Mouse (Mus musculus) MEL (cell line): ENCODE data around the gene Zfp422. TPM values are rescaled to one million over a fixed set of nuclear protein-coding genes. Genes with fewer than 3 reads are reported as not detected.

Source experiments
- DNase-seq: peaks from one replicate; pipeline ENCODE4 v3.0.0; 2011; ENCODE audit warnings: low read depth, low spot score
- H3K27ac ChIP-seq: 2 replicates; pipeline ENCODE4 v1.5.1; 2012; ENCODE audit warnings: low read depth, mild to moderate bottlenecking, control low read depth, low read length, moderate library complexity; ENCODE audit not compliant: control insufficient read depth
- H3K27me3 ChIP-seq, 2 experiments: fragments of 150-350 bp in 1 of 2; sonication (generic) in 1 of 2; 2 replicates each; pipeline ENCODE4 v1.6.1; 2012; ENCODE audit warnings: low read length in 2 of 2, mild to moderate bottlenecking in 2 of 2, improper control_type of control experiment in 1 of 2, moderate library complexity in 1 of 2; ENCODE audit not compliant: insufficient read depth in 2 of 2, control insufficient read depth in 1 of 2
- H3K36me3 ChIP-seq, 2 experiments: 2 replicates each; pipeline ENCODE4 v1.6.1; 2012 to 2014; ENCODE audit warnings: low read length in 2 of 2, improper control_type of control experiment in 1 of 2, inconsistent platforms in 1 of 2, mild to moderate bottlenecking in 1 of 2; ENCODE audit not compliant: insufficient read depth in 2 of 2, control insufficient read depth in 1 of 2
- H3K4me1 ChIP-seq, 2 experiments: fragments of 150-350 bp in 1 of 2; sonication (generic) in 1 of 2; 2 replicates each; pipeline ENCODE4 v1.6.1; 2012; ENCODE audit warnings: low read length in 2 of 2, improper control_type of control experiment in 1 of 2, mild to moderate bottlenecking in 1 of 2; ENCODE audit not compliant: insufficient read depth in 2 of 2, control insufficient read depth in 1 of 2
- H3K4me3 ChIP-seq, 2 experiments: fragments of 150-350 bp in 1 of 2; sonication (generic) in 1 of 2; 2 replicates each; pipeline ENCODE4 v1.5.1; 2012; ENCODE audit warnings: low read depth in 2 of 2, low read length in 2 of 2, mild to moderate bottlenecking in 2 of 2, moderate library complexity in 2 of 2, control low read depth in 1 of 2, improper control_type of control experiment in 1 of 2; ENCODE audit not compliant: control insufficient read depth in 1 of 2, insufficient read depth in 1 of 2
- H3K79me2 ChIP-seq: 2 replicates; pipeline ENCODE4 v1.6.1; 2012; ENCODE audit warnings: mild to moderate bottlenecking, low read length, moderate library complexity; ENCODE audit not compliant: control insufficient read depth, poor library complexity, insufficient read depth
- H3K9ac ChIP-seq: 2 replicates; pipeline ENCODE4 v1.6.1; 2012; ENCODE audit warnings: low read depth, mild to moderate bottlenecking, control low read depth, low read length, moderate library complexity; ENCODE audit not compliant: control insufficient read depth, poor library complexity, severe bottlenecking
- H3K9me3 ChIP-seq: fragments of 150-350 bp; sonication (generic); replicated peaks from 2 replicates; pipeline ENCODE4 v1.6.1; 2012; ENCODE audit warnings: mild to moderate bottlenecking, low read length, improper control_type of control experiment, moderate library complexity; ENCODE audit not compliant: insufficient read depth
- BHLHE40 ChIP-seq: IDR thresholded peaks from 2 replicates; pipeline ENCODE4 v1.6.1; 2012; ENCODE audit warnings: low read depth, mild to moderate bottlenecking, inconsistent platforms, low read length, improper control_type of control experiment, borderline replicate concordance
- CTCF ChIP-seq, 3 experiments: IDR thresholded peaks in 2 of 3; conservative IDR thresholded peaks in 1 of 3; 2 replicates each; pipeline ENCODE4 v1.5.1; 2011 to 2012; ENCODE audit warnings: low read length in 3 of 3, low read depth in 2 of 3, mild to moderate bottlenecking in 2 of 3, improper control_type of control experiment in 1 of 3, inconsistent platforms in 1 of 3, mixed read lengths in 1 of 3, moderate library complexity in 1 of 3; ENCODE audit not compliant: control insufficient read depth in 1 of 3, insufficient read depth in 1 of 3, poor library complexity in 1 of 3, severe bottlenecking in 1 of 3
- E2F4 ChIP-seq: IDR thresholded peaks from 2 replicates; pipeline ENCODE4 v1.6.1; 2011; ENCODE audit warnings: low read depth, low read length, improper control_type of control experiment, borderline replicate concordance
- ELF1 ChIP-seq: IDR thresholded peaks from 2 replicates; pipeline ENCODE4 v1.6.1; 2014; ENCODE audit warnings: low read depth, mild to moderate bottlenecking, inconsistent platforms, low read length, improper control_type of control experiment, moderate library complexity
- EP300 ChIP-seq, 2 experiments: IDR thresholded peaks; 2 replicates each; pipeline ENCODE4 v1.6.1; 2011; ENCODE audit warnings: improper control_type of control experiment in 2 of 2, low read length in 2 of 2, low read depth in 1 of 2, mild to moderate bottlenecking in 1 of 2
- GATA1 ChIP-seq: IDR thresholded peaks from 2 replicates; pipeline ENCODE4 v1.6.1; 2011; ENCODE audit warnings: low read depth, low read length, improper control_type of control experiment
- JUND ChIP-seq: IDR thresholded peaks from 2 replicates; pipeline ENCODE4 v1.6.1; 2011; ENCODE audit warnings: low read depth, mild to moderate bottlenecking, improper control_type of control experiment, low read length
- KAT2A ChIP-seq: conservative IDR thresholded peaks from 2 replicates; pipeline ENCODE4 v1.6.1; 2012; ENCODE audit warnings: low read depth, low read length, improper control_type of control experiment, inconsistent platforms
- MAFK ChIP-seq: IDR thresholded peaks from 2 replicates; pipeline ENCODE4 v1.6.1; 2011; ENCODE audit warnings: low read depth, mild to moderate bottlenecking, low read length, improper control_type of control experiment, borderline replicate concordance
- MAX ChIP-seq: IDR thresholded peaks from 2 replicates; pipeline ENCODE4 v1.6.1; 2011; ENCODE audit warnings: low read length, improper control_type of control experiment
- MAZ ChIP-seq: IDR thresholded peaks from 2 replicates; pipeline ENCODE4 v1.6.1; 2012; ENCODE audit warnings: low read depth, mild to moderate bottlenecking, inconsistent platforms, low read length, improper control_type of control experiment
- MEF2A ChIP-seq: IDR thresholded peaks from 2 replicates; pipeline ENCODE4 v1.6.1; 2014; ENCODE audit warnings: low read depth, mild to moderate bottlenecking, inconsistent platforms, low read length, improper control_type of control experiment; ENCODE audit not compliant: poor library complexity, insufficient replicate concordance, severe bottlenecking; ENCODE audit errors: extremely low read depth
- MXI1 ChIP-seq: IDR thresholded peaks from 2 replicates; pipeline ENCODE4 v1.6.1; 2011; ENCODE audit warnings: mild to moderate bottlenecking, low read depth, low read length, improper control_type of control experiment
- MYB ChIP-seq: IDR thresholded peaks from 2 replicates; pipeline ENCODE4 v1.6.1; 2011; ENCODE audit warnings: mild to moderate bottlenecking, low read depth, low read length, improper control_type of control experiment
- NELFE ChIP-seq: IDR thresholded peaks from 2 replicates; pipeline ENCODE4 v1.6.1; 2011; ENCODE audit warnings: low read depth, low read length, improper control_type of control experiment
- NRF1 ChIP-seq: IDR thresholded peaks from 2 replicates; pipeline ENCODE4 v1.6.1; 2014; ENCODE audit warnings: low read depth, mild to moderate bottlenecking, inconsistent platforms, low read length, improper control_type of control experiment, moderate library complexity; ENCODE audit not compliant: poor library complexity, insufficient read depth, severe bottlenecking
- POLR2A ChIP-seq, 2 experiments: IDR thresholded peaks; 2 replicates each; pipeline ENCODE4 v1.6.1; 2011 to 2012; ENCODE audit warnings: low read length in 2 of 2, mild to moderate bottlenecking in 2 of 2, control low read depth in 1 of 2, improper control_type of control experiment in 1 of 2, low read depth in 1 of 2, moderate library complexity in 1 of 2; ENCODE audit not compliant: control insufficient read depth in 1 of 2, insufficient read depth in 1 of 2, poor library complexity in 1 of 2
- POLR2AphosphoS2 ChIP-seq: IDR thresholded peaks from 2 replicates; pipeline ENCODE4 v1.6.1; 2011; ENCODE audit warnings: low read length, improper control_type of control experiment
- SIN3A ChIP-seq: IDR thresholded peaks from 2 replicates; pipeline ENCODE4 v1.6.1; 2012; ENCODE audit warnings: low read length, improper control_type of control experiment, inconsistent platforms
- SMC3 ChIP-seq: IDR thresholded peaks from 2 replicates; pipeline ENCODE4 v1.6.1; 2011; ENCODE audit warnings: low read depth, low read length, improper control_type of control experiment
- TAL1 ChIP-seq: IDR thresholded peaks from 2 replicates; pipeline ENCODE4 v1.6.1; 2012; ENCODE audit warnings: mild to moderate bottlenecking, inconsistent platforms, low read length, moderate library complexity, mixed read lengths
- TCF12 ChIP-seq: IDR thresholded peaks from 2 replicates; pipeline ENCODE4 v1.6.1; 2014; ENCODE audit warnings: low read depth, mild to moderate bottlenecking, inconsistent platforms, low read length, improper control_type of control experiment, moderate library complexity
- USF1 ChIP-seq: IDR thresholded peaks from 2 replicates; pipeline ENCODE4 v1.6.1; 2014; ENCODE audit warnings: low read depth, mild to moderate bottlenecking, inconsistent platforms, low read length, improper control_type of control experiment, moderate library complexity
- ZKSCAN1 ChIP-seq: IDR thresholded peaks from 2 replicates; pipeline ENCODE4 v1.6.1; 2012; ENCODE audit warnings: low read depth, mild to moderate bottlenecking, inconsistent platforms, low read length, improper control_type of control experiment, moderate library complexity
- ZMIZ1 ChIP-seq: IDR thresholded peaks from 2 replicates; pipeline ENCODE4 v1.6.1; 2012; ENCODE audit warnings: low read depth, mild to moderate bottlenecking, inconsistent platforms, low read length, improper control_type of control experiment, moderate library complexity
- polyA plus RNA-seq, 2 experiments: library from polyadenylated mRNA; stranded (reverse) in 1 of 2; unstranded in 1 of 2; fragments of >175 nt in 1 of 2; fragments of >200 nt in 1 of 2; gene quantifications; 2 replicates each; pipeline versions ENCODE4 v1.2.1 to v1.2.4; 2012; ENCODE audit warnings: low replicate concordance in 2 of 2, low read depth in 1 of 2; ENCODE audit not compliant: insufficient read length in 2 of 2, insufficient read depth in 1 of 2, missing spikeins in 1 of 2
- total RNA-seq: library from RNA; depleted of rRNA; stranded (reverse); fragments of 300-350 nt; gene quantifications from 2 replicates; pipeline ENCODE4 v1.2.3, GENCODE M21; 2012

The Zfp422 gene
- total and polyA plus RNA-seq, 3 experiments = 0.32 TPM; not detected in 2

GRCm38 (mm10) chr6:116664830-116665229, 36.0 kb upstream of the Zfp422 start:
- Histone ChIP-seq H3K9ac (no peak overlapping the region), H3K79me2 (no peaks in the 10 kb centered on the region), H3K4me1 (no peaks in the 10 kb centered on the region), H3K27ac (no peak overlapping the region), H3K9me3 (no peaks in the 10 kb centered on the region), H3K36me3 (no peaks in the 10 kb centered on the region), H3K4me3 (no peak overlapping the region), H3K27me3 (no peaks in the 10 kb centered on the region)
- no peak for DNase-seq
- TF ChIP-seq NELFE = no peak

- Histone ChIP-seq H3K4me3 (no peak overlapping the region), H3K36me3 (no peaks in the 10 kb centered on the region), H3K79me2 (no peaks in the 10 kb centered on the region), H3K4me1 (no peaks in the 10 kb centered on the region), H3K27me3 (no peaks in the 10 kb centered on the region), H3K9ac (no peak overlapping the region)
- no peak for DNase-seq
- no peak for TF ChIP-seq EP300 (IDR thresholded peaks at IDR 0.05; ENCODE audit: low read depth in 1 of 2, low read length in 2 of 2)
- no peak for TF ChIP-seq NRF1
- TF ChIP-seq POLR2A (IDR thresholded peaks at IDR 0.05; ENCODE audit: control insufficient read depth in 1 of 2, insufficient read depth in 1 of 2, low read depth in 1 of 2, low read length in 2 of 2, poor library complexity in 1 of 2) = no peak
- no peak for TF ChIP-seq MAZ
- TF ChIP-seq MYB = no peak
- no peak for TF ChIP-seq KAT2A
- no peak for TF ChIP-seq CTCF (IDR thresholded peaks at IDR 0.05 in 2 of 3, conservative IDR thresholded peaks at IDR 0.05 in 1 of 3; ENCODE audit: control insufficient read depth in 1 of 3, insufficient read depth in 1 of 3, low read depth in 2 of 3, low read length in 3 of 3, poor library complexity in 1 of 3, severe bottlenecking in 1 of 3)
- no peak for TF ChIP-seq POLR2AphosphoS2
- no peak for TF ChIP-seq E2F4
- no peak for TF ChIP-seq SIN3A
- TF ChIP-seq, all 39 proteins: peak for 0
- H3K27ac ChIP-seq = no peak overlapping the region
- no peaks in the 10 kb centered on the region for H3K9me3 ChIP-seq
Measured at GRCm38 (mm10) chr6:116664031-116664430, 35.2 kb upstream of the Zfp422 start.

DNA sequence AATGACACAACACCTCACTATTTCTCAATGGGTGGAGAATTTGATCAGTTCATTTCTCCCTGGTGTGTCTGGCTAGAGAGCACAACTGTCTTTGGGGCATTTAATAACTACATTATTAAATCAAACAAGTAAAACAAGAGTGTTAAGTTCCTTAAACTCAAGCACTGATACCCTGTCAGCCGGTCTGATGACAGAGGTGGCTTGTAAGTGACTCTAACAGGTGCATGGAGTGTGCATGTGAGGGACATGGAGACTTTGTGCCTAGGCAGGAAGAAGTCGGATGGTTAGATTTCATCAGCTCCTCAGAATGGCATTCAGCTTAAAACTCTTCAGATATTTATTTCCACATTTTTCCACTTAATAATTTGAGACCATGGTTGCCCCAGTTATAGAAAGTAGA, 34.6 kb upstream of the Zfp422 start:
- H3K4me1 ChIP-seq = no peaks in the 10 kb centered on the region
- TF ChIP-seq POLR2A (IDR thresholded peaks at IDR 0.05; ENCODE audit: control insufficient read depth in 1 of 2, insufficient read depth in 1 of 2, low read depth in 1 of 2, low read length in 2 of 2, poor library complexity in 1 of 2) (no peak), MXI1 (no peak), MEF2A (no peak), USF1 (no peak), MYB (no peak), TAL1 (no peak), ELF1 (no peak), TCF12 (no peak), BHLHE40 (no peak), GATA1 (no peak), KAT2A (no peak), MAZ (no peak), ZKSCAN1 (no peak), JUND (no peak), ZMIZ1 (no peak), MAX (no peak), POLR2AphosphoS2 (no peak), SMC3 (no peak), MAFK (no peak)
- H3K9ac ChIP-seq = no peak overlapping the region
- DNase-seq = no peak
- H3K27me3 ChIP-seq = no peaks in the 10 kb centered on the region
- no peaks in the 10 kb centered on the region for H3K79me2 ChIP-seq
- H3K27ac ChIP-seq = no peak overlapping the region
- H3K9me3 ChIP-seq = no peaks in the 10 kb centered on the region
- H3K36me3 ChIP-seq = no peaks in the 10 kb centered on the region
- H3K4me3 ChIP-seq = no peak overlapping the region
